Mouse (Mus musculus) mouse embryonic stem cell (cell line): ENCODE results near the gene Nr2e3.
"Not testable (repeated sequence)": the region's sequence is repeated elsewhere in the genome, so short reads cannot be mapped to it uniquely, and the experiment has no call there.

Source experiments
- in situ Hi-C, 2 experiments: fragments of 300-500 bp; cut with MboI; formaldehyde crosslinking; loops; 1 replicate in 1 of 2; 3 replicates in 1 of 2; pipeline ENCODE4 v1.14.3; 2019 to 2020; ENCODE audit warnings: low sequenced_read_pairs in 2 of 2, low pct_unique_long_range_greater_than_20kb in 1 of 2, mixed read lengths in 1 of 2; ENCODE audit not compliant: unreplicated experiment in 1 of 2

The Nr2e3 gene

GRCm38 (mm10) chr9:59953556-59953955, 6.9 kb downstream of the Nr2e3 start:
- in situ Hi-C loops, result loop anchor here in 1 of 2 experiments (10.0 kb wide), 1 partner anchor 229 kb away; no protein-coding TSS in a partner anchor

- in situ Hi-C loops, result loop anchor here in 1 of 2 experiments (10.0 kb wide), 1 partner anchor 228 kb away; no protein-coding TSS in a partner anchor
These were observed 7.9 kb downstream of the Nr2e3 start for GRCm38 (mm10) chr9:59952515-59953070.

GRCm38 (mm10) chr9:59951943-59952342, 8.5 kb downstream of the Nr2e3 start:
- in situ Hi-C loops, result loop anchor here in 1 of 2 experiments (10.0 kb wide), 1 partner anchor 227 kb away; no protein-coding TSS in a partner anchor

GRCm38 (mm10) chr9:59951001-59951750, 9.3 kb downstream of the Nr2e3 start:
- in situ Hi-C loops, result loop anchor here in 1 of 2 experiments (10.0 kb wide), 1 partner anchor 226 kb away; no protein-coding TSS in a partner anchor

GRCm38 (mm10) chr9:59949981-59950380, 10.5 kb downstream of the Nr2e3 start:
- in situ Hi-C loops, result loop anchor here in 1 of 2 experiments (10.0 kb wide), 1 partner anchor 225 kb away; no protein-coding TSS in a partner anchor

- in situ Hi-C loops, result no loop called here
These were observed 10.9 kb downstream of the Nr2e3 start for GRCm38 (mm10) chr9:59949511-59949910.

GRCm38 (mm10) chr9:59948691-59949250, 11.7 kb downstream of the Nr2e3 start:
- in situ Hi-C loops, result no loop called here

- in situ Hi-C loops, result no loop called here
These were observed 12.2 kb downstream of the Nr2e3 start for GRCm38 (mm10) chr9:59948226-59948625.

- in situ Hi-C loops, result no loop called here
These were observed 13.2 kb downstream of the Nr2e3 start for GRCm38 (mm10) chr9:59947271-59947670.

GRCm38 (mm10) chr9:59945241-59945640, 15.2 kb downstream of the Nr2e3 start:
- in situ Hi-C loops, result no loop called here

- in situ Hi-C loops, result no loop called here
These were observed 16.6 kb downstream of the Nr2e3 start for GRCm38 (mm10) chr9:59943826-59944225.

GRCm38 (mm10) chr9:59942501-59943085, 17.9 kb downstream of the Nr2e3 start:
- in situ Hi-C loops, result no loop called here

GRCm38 (mm10) chr9:59941885-59942350, 18.5 kb downstream of the Nr2e3 start:
- in situ Hi-C loops, result no loop called here

- in situ Hi-C loops, result no loop called here
These were observed 19.3 kb downstream of the Nr2e3 start for GRCm38 (mm10) chr9:59940913-59941884.

- in situ Hi-C loops, result no loop called here
These were observed 20.8 kb downstream of the Nr2e3 start for GRCm38 (mm10) chr9:59939691-59940090.

GRCm38 (mm10) chr9:59938529-59938928, 21.9 kb downstream of the Nr2e3 start:
- in situ Hi-C loops, result no loop called here

- in situ Hi-C loops, result not testable (repeated sequence)
These were observed 24.6 kb downstream of the Nr2e3 start for GRCm38 (mm10) chr9:59935866-59936265.

- in situ Hi-C loops, result no loop called here
These were observed 30.2 kb downstream of the Nr2e3 start for GRCm38 (mm10) chr9:59930248-59930647.
